Mouse (Mus musculus) retina, postnatal 7 days (tissue): ENCODE data around the gene Olfr1505.

ENCODE experiments used
- DNase-seq: peaks from one replicate; pipeline ENCODE4 v3.0.0-alpha.2; 2012; ENCODE audit warnings: low read depth, low spot score

Olfr1505 gene

DNA sequence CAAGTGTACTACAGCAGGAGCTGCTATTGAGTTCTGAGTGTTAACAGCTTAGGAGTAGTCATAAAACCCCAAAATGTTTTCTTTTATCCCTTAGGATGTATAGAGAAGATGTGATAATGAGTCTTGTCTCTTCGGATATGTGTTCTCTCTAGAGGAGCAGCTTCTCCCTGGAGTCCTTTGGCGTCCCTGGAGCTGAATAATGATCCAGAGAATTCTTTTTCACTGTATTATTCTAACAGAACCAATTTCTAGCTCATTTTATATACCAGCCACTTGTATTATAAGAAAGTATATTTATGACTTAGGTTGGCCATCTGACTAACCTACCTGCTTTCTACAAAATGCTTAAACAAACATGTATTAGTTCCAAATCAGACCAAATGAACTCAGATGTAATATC lies at the start of gene Olfr1505:
TSS of gene Olfr1505 (plus strand) at position 301 of the 400 bp plus-strand sequence.
- no peak for DNase-seq

DNA sequence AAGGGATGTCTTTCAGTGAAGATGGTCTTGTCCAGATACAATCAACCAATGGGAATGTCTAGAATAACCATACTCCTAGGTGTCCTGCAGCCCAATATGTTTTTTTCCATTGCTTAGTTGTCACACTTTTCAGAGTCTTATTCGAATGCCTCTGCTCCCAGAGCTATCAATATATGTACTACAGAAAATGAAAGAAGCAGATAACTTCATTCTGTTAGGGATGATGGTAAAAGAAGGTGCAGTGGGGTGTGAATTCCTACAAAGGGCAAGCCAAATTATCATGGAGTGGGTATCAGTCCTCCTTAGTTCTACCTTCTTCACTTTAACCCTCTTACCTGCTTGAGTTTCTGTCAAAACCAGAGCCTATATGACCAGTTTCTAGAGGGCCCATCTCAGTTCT lies 15.5 kb upstream of the Olfr1505 start, which contains the start of gene Olfr1504:
TSS of gene Olfr1504 (minus strand) at position 101 of the 400 bp plus-strand sequence.
- DNase-seq: no peak
